Mouse (Mus musculus): Measurements from ENCODE around the gene Vamp2.

Vamp2 gene

DNA sequence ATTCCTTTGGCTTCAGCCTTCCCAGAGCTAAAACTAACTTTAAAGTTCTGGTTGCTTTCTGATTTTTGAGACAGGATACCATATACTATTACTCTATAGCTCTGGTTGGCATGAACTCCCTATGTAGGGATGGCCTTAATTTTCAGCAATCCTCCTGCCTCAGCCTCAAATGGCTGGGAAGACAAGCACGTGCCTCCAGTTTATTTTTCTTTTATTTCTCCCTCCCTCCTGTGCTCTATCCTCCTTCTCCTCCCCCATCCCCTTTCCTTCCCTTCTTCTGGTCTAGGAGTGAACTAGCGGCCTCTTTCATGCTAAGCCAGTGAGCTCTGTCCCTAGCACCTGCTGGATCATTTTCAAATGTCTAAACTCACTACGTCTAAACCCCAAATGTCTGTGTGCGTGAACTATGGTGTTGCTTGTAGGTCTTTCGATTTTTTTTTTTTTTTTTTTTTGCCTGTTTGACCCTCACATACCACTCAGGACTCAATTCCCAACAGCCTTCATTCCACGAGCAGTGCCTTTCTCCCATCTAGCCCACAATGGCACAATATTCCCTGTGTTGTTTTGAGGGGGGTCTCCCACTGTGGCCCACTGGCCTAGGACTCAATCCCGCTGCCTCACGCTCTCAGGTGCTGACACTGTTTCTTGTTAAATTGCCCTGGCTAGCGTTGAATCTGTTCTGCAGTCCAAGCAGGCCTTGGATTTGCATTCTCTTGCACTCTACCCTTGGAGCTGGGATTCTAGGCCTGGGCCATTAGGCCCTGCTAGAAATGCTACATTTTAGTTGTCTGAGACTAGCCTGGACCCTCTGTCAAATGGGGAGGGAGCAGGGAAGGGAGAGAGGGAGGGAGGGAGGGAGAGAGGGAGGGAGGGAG lies 23.8 kb upstream of the Vamp2 start:
- no peak for DNase-seq (ENCODE audit: low read depth in 2 of 2, low spot score in 2 of 2)

GRCm38 (mm10) chr11:69065394-69065925 lies 22.8 kb upstream of the Vamp2 start:
- DNase-seq (ENCODE audit: low read depth in 2 of 2, low spot score in 2 of 2) = no peak

GRCm38 (mm10) chr11:69066163-69066861 lies 22.0 kb upstream of the Vamp2 start:
- DNase-seq (ENCODE audit: low read depth in 2 of 2, low spot score in 2 of 2) = no peak

DNA sequence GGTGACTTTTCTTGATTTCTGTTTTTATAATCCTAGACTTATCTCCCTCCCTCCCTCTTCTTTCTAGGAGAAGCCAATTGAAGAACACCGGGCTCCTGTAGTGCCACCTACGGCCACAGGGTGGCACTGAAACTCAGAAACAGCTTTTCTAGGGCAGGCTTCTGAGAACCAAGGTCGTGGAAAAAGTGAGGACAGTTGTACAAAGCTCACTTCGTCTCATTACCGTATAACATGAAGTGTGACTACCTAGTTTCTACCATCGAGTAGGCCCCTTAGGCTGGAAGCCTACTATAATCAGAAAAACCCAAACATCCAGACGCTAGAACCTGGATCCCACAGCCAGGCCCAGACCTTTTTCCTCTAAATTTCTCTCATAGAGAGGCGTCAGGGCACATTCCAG lies 21.3 kb upstream of the Vamp2 start:
- DNase-seq (ENCODE audit: low read depth in 2 of 2, low spot score in 2 of 2) = peak; percentile 80 to 86

DNA sequence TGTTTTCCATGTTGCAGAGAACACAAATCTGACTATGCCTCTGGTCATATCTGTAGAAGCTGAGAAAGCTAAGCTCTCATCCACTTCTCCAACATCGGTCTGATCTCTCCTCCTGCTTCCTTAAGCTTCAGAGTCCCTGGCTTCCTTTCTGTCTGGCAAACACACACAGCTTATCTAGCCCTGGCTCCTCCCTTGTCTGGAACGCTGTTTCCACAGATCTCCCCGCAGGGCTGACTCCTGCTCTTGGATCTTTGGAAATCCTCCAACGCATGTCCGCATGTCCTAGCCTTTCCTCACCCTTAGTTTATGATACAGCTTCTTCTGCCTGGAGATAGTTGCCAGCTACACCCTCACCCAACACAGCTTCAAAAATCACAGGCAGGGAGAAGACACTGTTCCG lies 20.7 kb upstream of the Vamp2 start:
- DNase-seq (ENCODE audit: low read depth in 2 of 2, low spot score in 2 of 2) = no peak

- no peak for DNase-seq (ENCODE audit: low read depth in 2 of 2, low spot score in 2 of 2)
These were observed 18.2 kb upstream of the Vamp2 start for GRCm38 (mm10) chr11:69070093-69070492.

GRCm38 (mm10) chr11:69070590-69071222 lies 17.6 kb upstream of the Vamp2 start, which contains the start of gene Tmem107:
Gene Tmem107, plus strand, starts transcription at chr11:69070806.
- peak; percentile 84 to 89 for DNase-seq (ENCODE audit: low read depth in 2 of 2, low spot score in 2 of 2)

GRCm38 (mm10) chr11:69071262-69071661 lies 17.0 kb upstream of the Vamp2 start:
- no peak for DNase-seq (ENCODE audit: low read depth in 2 of 2, low spot score in 2 of 2)

DNA sequence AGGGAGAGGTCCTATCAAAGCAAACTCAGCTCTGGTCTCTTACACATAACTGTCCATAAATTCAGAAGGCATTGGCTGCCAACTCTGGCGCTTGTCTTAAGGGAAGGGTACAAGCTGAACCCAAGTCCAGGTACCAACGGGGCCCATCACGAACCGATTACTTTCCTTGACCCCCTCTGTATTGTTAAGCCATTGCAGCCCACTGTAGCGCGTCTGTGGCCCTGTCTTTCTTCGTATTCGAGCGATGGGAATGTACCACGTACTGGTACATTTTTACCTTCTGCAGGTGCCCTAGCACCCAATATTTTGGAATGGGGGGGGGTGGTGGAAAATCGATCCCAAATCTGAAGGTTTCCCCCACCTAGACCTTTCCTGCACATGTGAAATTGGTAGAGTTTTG lies 16.1 kb upstream of the Vamp2 start:
- DNase-seq (ENCODE audit: low read depth in 2 of 2, low spot score in 2 of 2) = no peak

- DNase-seq (ENCODE audit: low read depth in 2 of 2, low spot score in 2 of 2) = no peak
These were observed 15.6 kb upstream of the Vamp2 start for GRCm38 (mm10) chr11:69072666-69073064.

DNA sequence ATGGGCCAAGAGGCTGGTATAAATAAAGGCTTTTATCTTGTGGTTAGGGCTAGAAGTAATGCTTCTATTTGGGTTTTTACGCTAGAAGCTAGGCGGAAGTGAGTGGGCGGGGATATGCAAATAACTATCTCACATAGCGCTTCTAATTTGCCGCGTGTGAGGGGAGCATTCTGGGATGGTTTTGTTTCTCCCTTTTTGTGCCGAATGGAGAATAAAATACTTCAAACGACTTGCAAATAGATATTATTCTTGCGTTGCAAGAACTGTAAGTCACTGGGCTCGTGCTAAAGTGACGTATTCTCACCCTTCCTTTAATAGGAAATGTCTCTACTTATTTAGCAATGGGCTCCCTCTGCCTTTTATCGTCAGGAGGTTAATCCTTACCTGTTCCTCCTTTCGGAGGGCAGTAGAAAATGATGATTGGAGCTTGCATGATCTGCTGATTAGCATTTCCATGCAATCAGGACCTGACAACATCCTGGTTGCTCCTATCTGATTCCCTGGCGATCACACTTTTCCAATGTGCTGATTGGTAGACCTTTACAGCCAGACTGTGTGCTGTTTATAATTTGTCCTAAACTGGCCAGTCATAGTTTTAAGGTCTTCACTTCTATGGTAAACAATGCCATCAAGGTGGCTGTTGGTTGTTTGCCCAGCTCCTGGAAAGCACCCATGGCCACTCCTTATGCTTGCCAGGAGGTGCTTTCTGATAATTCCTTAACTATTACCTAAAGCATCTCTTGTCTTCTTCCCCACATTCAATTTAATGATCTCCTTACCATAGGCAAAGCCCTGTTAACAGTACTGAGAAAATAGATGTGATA lies 15.0 kb upstream of the Vamp2 start:
- DNase-seq (ENCODE audit: low read depth in 2 of 2, low spot score in 2 of 2) = peak; percentile 89 to 91

GRCm38 (mm10) chr11:69073951-69074775 lies 14.1 kb upstream of the Vamp2 start:
- no peak for DNase-seq (ENCODE audit: low read depth in 2 of 2, low spot score in 2 of 2)

- DNase-seq (ENCODE audit: low read depth in 2 of 2, low spot score in 2 of 2) = no peak
These were observed 13.6 kb upstream of the Vamp2 start for GRCm38 (mm10) chr11:69074776-69075069.

- DNase-seq (ENCODE audit: low read depth in 2 of 2, low spot score in 2 of 2) = no peak
These were observed 12.4 kb upstream of the Vamp2 start for GRCm38 (mm10) chr11:69075764-69076479.

- DNase-seq (ENCODE audit: low read depth in 2 of 2, low spot score in 2 of 2) = no peak
These were observed 11.7 kb upstream of the Vamp2 start for GRCm38 (mm10) chr11:69076572-69076971.

DNA sequence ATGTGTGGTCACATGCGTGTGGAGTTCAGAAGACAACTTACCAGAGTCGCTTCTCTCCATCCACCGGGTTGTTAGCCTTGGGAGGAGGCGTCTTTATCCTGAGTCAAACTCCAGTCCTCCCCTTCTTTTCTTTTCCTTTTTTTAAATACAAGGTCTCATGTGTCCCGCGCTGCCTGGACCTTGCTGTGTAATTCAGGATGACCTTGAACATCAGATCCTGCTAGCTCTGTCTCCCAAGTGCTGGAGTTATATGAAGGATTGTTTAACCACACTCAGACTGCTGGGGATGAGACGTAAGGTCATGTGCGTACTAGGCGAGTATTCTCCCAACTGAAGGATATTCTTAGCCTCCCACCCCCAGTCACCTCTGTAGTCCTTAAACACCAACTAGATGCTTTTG lies 11.0 kb upstream of the Vamp2 start:
- no peak for DNase-seq (ENCODE audit: low read depth in 2 of 2, low spot score in 2 of 2)

GRCm38 (mm10) chr11:69078041-69078440 lies 10.2 kb upstream of the Vamp2 start:
- DNase-seq (ENCODE audit: low read depth in 2 of 2, low spot score in 2 of 2) = no peak

DNA sequence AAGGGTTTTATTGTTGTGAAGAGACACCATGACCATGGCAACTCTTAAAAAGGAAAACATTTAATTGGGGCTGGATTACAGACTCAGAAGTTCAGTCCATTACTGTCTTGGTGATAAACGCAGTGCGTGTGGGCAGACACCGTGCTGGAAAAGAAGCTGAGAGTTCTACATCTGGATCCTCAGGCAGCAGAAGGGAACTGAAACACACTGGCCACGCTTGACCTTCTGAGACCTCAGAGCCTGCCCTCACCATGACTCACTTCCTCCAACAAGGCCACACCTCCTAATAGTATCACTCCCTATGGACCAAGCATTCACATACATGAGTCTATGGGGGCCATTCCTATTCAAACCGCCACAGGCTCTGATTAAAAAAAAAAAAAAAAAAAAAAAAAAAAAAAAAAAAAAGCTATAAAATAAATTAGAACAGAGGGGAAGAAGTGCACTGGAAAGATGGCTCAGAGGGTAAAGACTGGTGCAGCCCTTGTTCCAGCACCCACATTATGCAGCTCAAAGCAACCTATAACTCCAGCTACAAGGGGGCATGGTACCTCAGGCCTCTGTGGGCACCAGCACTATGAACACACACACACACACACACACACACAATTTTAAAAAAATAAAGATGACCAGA lies 9.4 kb upstream of the Vamp2 start:
- DNase-seq (ENCODE audit: low read depth in 2 of 2, low spot score in 2 of 2) = no peak
